Mouse (Mus musculus): ENCODE measurements around the gene Kif26b. TPM values are rescaled to one million over a fixed set of nuclear protein-coding genes. Genes with fewer than 3 reads are reported as not detected.

The Kif26b gene
- total and polyA plus RNA-seq, 2 experiments from 2014 or later = 6.4 to 75.8 TPM

DNA sequence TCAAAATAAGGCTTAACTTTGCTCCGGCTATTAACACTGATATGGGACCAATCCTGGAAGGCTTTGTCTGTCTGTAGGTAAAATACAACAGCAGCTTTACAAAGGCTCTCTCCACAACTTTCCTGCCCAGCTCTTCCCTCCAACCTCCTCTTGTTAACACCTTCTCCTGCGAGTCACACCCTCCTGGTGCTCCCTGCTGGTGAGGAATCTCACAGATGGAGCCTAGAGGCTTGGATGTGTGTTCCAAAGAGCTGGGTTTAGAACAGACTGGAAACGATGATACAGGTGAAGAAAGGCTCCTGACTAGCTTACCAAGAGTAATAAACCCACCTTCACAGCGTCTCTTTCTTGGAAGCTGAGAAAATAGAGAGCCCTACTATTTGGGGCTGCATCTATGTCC, 400.6 kb downstream of the Kif26b start:
- no peak overlapping the region for H3K9ac ChIP-seq (replicated peaks; ENCODE audit: low read length, poor library complexity, severe bottlenecking)
- no peak overlapping the region for H3K27ac ChIP-seq (ENCODE audit: low read depth, low read length)
- peaks cover 28% of the 10 kb centered on the region for H3K36me3 ChIP-seq (ENCODE audit: insufficient read depth, low read length)
- ATAC-seq (ENCODE audit: low FRiP score) = no peak
- no peaks in the 10 kb centered on the region for H3K4me1 ChIP-seq (ENCODE audit: insufficient read depth, low read length)
- H3K4me2 ChIP-seq (ENCODE audit: low read depth, low read length, poor library complexity, severe bottlenecking) = no peak overlapping the region
- no peaks in the 10 kb centered on the region for H3K9me3 ChIP-seq (ENCODE audit: low read length)
- H3K27me3 ChIP-seq (ENCODE audit: insufficient read depth, low read length) = no peaks in the 10 kb centered on the region
- no peak for TF ChIP-seq CTCF (IDR thresholded peaks at IDR 0.05)
- 72% methylated on average over 4 of the region's 4 CpGs for WGBS
- DNase-seq (ENCODE audit: low spot score) = no peak
- no peak overlapping the region for H3K4me3 ChIP-seq (ENCODE audit: low read depth, low read length)

DNA sequence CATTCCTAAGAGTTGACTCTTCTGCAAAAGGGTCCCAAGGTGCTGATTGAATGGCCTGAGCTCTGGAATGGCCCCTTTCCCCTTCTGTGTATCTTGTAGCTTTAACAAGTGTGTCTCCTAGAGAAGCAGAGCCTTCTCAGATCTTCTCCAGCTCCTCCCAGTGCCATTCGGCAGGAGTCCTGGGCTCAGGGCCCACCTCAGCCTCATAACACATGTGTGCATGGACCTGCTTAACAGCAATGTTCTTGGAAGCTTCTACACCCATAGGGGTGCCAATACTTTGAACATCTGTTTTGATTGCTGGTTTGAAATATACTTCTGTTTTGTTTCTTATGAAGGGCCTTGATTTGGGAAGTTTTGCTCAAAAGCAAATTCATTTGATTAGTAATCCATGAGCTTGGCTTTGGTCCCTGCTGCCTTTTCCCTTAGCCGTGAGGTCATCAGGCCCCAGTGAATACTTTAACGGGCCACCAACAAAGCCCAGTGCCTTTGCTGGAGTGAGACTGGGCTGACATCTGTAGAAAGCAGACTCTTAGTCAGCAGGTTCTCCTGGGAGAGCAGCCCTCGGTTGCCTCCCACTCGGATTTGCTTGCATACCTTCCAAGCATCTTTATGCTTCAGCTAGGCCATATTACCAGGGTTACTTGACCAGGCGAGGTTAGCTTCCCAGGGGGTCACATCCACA, 405.2 kb downstream of the Kif26b start:
- H3K4me2 ChIP-seq (ENCODE audit: low read depth, low read length, poor library complexity, severe bottlenecking) = no peak overlapping the region
- H3K9me3 ChIP-seq (ENCODE audit: low read length) = no peaks in the 10 kb centered on the region
- ATAC-seq (ENCODE audit: low FRiP score) (no peak), DNase-seq (ENCODE audit: low spot score) (no peak)
- H3K27me3 ChIP-seq (ENCODE audit: insufficient read depth, low read length) = no peaks in the 10 kb centered on the region
- H3K4me1 ChIP-seq (ENCODE audit: insufficient read depth, low read length) = no peaks in the 10 kb centered on the region; the same call in 1 of the 2 replicates
- 82% methylated on average over 6 of the region's 6 CpGs for WGBS
- no peak for TF ChIP-seq CTCF (IDR thresholded peaks at IDR 0.05)
- no peak overlapping the region for H3K9ac ChIP-seq (replicated peaks; ENCODE audit: low read length, poor library complexity, severe bottlenecking)
- H3K4me3 ChIP-seq (ENCODE audit: low read depth, low read length) = no peak overlapping the region
- no peak overlapping the region for H3K27ac ChIP-seq (ENCODE audit: low read depth, low read length)
- H3K36me3 ChIP-seq (ENCODE audit: insufficient read depth, low read length) = peaks cover 17% of the 10 kb centered on the region; the same call in 1 of the 2 replicates

DNA sequence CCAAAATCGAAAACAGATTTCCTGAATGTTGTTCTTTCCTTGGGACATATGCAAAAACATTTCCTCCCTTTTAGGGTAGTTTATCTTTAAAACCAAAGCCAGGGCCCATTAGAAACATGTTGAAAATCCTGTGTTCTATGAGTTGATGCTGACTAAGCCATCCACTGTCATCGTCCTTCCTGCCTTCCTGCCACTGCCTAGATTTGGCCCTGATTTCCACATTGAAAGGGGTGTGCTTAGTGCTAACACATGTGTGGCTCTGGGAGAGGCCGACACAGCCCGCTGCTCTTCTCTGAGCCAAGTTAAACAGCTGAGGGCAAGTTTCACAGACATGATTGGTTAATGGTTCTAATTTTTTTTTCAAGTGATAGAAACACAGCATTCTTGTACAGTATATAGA, 407.5 kb downstream of the Kif26b start:
- no peak overlapping the region for H3K4me3 ChIP-seq (ENCODE audit: low read depth, low read length)
- WGBS = 64% methylated on average over 4 of the region's 4 CpGs
- no peak for DNase-seq (ENCODE audit: low spot score)
- no peaks in the 10 kb centered on the region for H3K27me3 ChIP-seq (ENCODE audit: insufficient read depth, low read length)
- no peaks in the 10 kb centered on the region; the same call in 1 of the 2 replicates for H3K4me1 ChIP-seq (ENCODE audit: insufficient read depth, low read length)
- H3K27ac ChIP-seq (ENCODE audit: low read depth, low read length) = no peak overlapping the region
- no peak overlapping the region for H3K4me2 ChIP-seq (ENCODE audit: low read depth, low read length, poor library complexity, severe bottlenecking)
- TF ChIP-seq CTCF (IDR thresholded peaks at IDR 0.05) = no peak
- no peak for ATAC-seq (ENCODE audit: low FRiP score)
- H3K9me3 ChIP-seq (ENCODE audit: low read length) = no peaks in the 10 kb centered on the region
- peaks cover 6% of the 10 kb centered on the region; the same call in 1 of the 2 replicates for H3K36me3 ChIP-seq (ENCODE audit: insufficient read depth, low read length)
- no peak overlapping the region for H3K9ac ChIP-seq (replicated peaks; ENCODE audit: low read length, poor library complexity, severe bottlenecking)

DNA sequence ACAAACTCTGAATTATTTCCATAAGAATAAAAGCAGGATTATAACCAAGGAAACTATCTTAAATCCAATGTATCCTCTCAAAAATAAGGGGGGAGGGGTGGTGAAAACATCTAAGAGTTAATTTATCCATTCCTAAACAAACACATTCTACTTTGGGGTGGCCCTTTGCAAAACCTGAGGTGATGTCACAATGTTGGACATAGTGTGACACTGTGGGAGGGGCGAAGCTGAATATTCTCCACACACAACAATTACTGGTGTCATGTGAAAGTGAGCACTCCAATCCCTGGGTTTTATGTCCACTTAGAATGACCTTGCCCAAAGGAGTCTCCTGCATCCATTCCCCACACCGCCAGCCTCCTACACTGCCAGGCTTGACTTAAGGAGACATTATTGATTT, 408.1 kb downstream of the Kif26b start:
- ATAC-seq (ENCODE audit: low FRiP score) (no peak), DNase-seq (ENCODE audit: low spot score) (no peak)
- Histone ChIP-seq H3K9me3 (ENCODE audit: low read length) (no peaks in the 10 kb centered on the region), H3K4me2 (ENCODE audit: low read depth, low read length, poor library complexity, severe bottlenecking) (no peak overlapping the region), H3K36me3 (ENCODE audit: insufficient read depth, low read length) (0 out of 2 replicates have a peak, but pooled peaks cover 2% of the 10 kb centered on the region), H3K27me3 (ENCODE audit: insufficient read depth, low read length) (no peaks in the 10 kb centered on the region), H3K4me3 (ENCODE audit: low read depth, low read length) (no peak overlapping the region), H3K9ac (replicated peaks; ENCODE audit: low read length, poor library complexity, severe bottlenecking) (no peak overlapping the region), H3K4me1 (ENCODE audit: insufficient read depth, low read length) (peaks cover 2% of the 10 kb centered on the region; the same call in 1 of the 2 replicates), H3K27ac (ENCODE audit: low read depth, low read length) (no peak overlapping the region)
- 89% methylated on average over 2 of the region's 2 CpGs for WGBS
- no peak for TF ChIP-seq CTCF (IDR thresholded peaks at IDR 0.05)

DNA sequence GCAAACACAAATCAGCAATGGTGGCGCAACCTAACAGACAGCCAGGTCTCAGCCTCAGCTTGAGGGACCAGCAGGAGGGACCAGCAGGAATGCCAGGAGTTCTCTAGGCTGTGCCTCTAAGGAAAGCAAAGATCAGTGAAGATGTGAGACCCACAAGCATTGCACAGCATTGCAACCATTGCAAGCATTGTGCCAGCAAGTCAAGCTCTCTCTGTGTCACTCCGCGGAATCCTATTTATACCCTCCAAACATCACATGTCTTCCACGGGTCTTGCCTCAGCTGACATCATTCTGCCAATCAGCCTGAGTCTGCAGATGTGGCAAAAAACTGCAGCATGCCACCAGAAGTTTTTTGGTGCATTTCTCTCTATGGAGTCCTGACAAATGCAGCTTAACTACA, 411.4 kb downstream of the Kif26b start:
- no peak for DNase-seq (ENCODE audit: low spot score)
- Histone ChIP-seq H3K27ac (ENCODE audit: low read depth, low read length) (no peak overlapping the region), H3K9ac (replicated peaks; ENCODE audit: low read length, poor library complexity, severe bottlenecking) (no peak overlapping the region), H3K4me3 (ENCODE audit: low read depth, low read length) (no peak overlapping the region), H3K4me2 (ENCODE audit: low read depth, low read length, poor library complexity, severe bottlenecking) (no peak overlapping the region), H3K9me3 (ENCODE audit: low read length) (no peaks in the 10 kb centered on the region), H3K27me3 (ENCODE audit: insufficient read depth, low read length) (no peaks in the 10 kb centered on the region), H3K36me3 (ENCODE audit: insufficient read depth, low read length) (no peaks in the 10 kb centered on the region), H3K4me1 (ENCODE audit: insufficient read depth, low read length) (peaks cover 9% of the 10 kb centered on the region; the same call in 1 of the 2 replicates)
- 83% methylated on average over 4 of the region's 4 CpGs for WGBS
- TF ChIP-seq CTCF (IDR thresholded peaks at IDR 0.05) = no peak
- no peak for ATAC-seq (ENCODE audit: low FRiP score)

DNA sequence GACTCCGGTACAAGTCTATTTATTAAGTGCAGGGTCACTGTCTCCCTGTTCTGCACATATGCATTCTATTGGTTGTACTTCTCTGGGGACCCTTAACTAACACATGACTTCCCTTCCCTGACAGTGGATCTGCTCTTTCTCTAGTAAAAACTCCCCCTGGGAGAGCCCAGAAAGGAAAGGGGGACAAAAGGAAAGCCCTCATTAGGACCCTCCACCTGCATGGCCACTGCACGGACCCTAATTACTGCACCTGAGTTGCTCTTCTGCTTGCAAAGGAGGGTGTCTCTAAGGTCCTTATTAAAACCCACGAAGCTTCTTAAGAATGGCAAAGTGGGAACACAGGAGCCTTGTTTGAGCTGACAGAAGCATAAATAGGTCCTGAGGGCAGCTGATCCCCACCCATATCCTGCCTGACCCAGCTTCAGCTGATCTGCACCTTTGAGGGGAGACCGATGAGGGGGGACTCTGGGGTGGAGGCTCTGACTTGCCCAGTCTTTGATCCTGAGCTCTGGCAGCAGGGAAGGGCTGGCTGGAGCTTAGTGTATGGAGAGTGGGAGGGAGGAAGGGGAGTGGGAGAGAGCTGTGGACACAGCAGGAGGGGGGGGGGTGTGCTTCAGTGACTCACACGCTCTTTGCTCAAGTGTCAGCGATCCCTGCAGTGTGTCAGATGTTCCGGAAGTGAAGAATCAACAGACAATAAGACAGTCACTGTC, 413.5 kb downstream of the Kif26b start:
- Histone ChIP-seq H3K27me3 (ENCODE audit: insufficient read depth, low read length) (no peaks in the 10 kb centered on the region), H3K9ac (replicated peaks; ENCODE audit: low read length, poor library complexity, severe bottlenecking) (0 out of 2 replicates have a peak overlapping the region, but pooled peaks have one; percentile 19), H3K27ac (ENCODE audit: low read depth, low read length) (no peak overlapping the region), H3K4me1 (ENCODE audit: insufficient read depth, low read length) (peaks cover 9% of the 10 kb centered on the region; the same call in 1 of the 2 replicates), H3K9me3 (ENCODE audit: low read length) (no peaks in the 10 kb centered on the region), H3K4me3 (ENCODE audit: low read depth, low read length) (no peak overlapping the region), H3K36me3 (ENCODE audit: insufficient read depth, low read length) (no peaks in the 10 kb centered on the region), H3K4me2 (ENCODE audit: low read depth, low read length, poor library complexity, severe bottlenecking) (no peak overlapping the region)
- DNase-seq (ENCODE audit: low spot score) (no peak), ATAC-seq (ENCODE audit: low FRiP score) (peak; percentile 49; the same call in 1 of the 2 replicates)
- WGBS = 28% methylated on average over 7 of the region's 7 CpGs
- TF ChIP-seq CTCF (IDR thresholded peaks at IDR 0.05) = no peak
